Comparison of ENCODE assay signal across 9 mouse cellular contexts in the genomic region with DNA sequence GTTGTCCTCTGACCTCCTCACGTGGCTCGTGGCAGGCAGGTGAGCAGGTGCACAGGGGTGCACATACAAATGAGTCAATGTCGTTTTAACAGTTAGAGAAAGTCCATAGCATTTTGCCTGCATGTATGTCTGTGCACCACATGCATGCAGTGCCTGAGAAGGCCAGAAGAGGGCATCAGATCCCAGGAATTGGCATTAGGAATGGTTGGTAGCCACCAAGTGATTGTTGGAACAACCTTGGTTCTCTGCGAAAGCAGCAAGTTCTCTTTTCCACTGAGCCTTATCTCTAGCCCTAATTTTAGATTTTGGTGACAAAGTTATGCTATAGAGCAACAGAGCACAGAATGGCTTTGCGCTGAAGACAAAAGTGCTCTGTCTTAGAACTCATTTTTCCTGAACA. TPM values are rescaled to one million over a fixed set of nuclear protein-coding genes. Genes with fewer than 3 reads are reported as not detected.
DNase-seq lines count a peak whose midpoint lies in the region; ATAC-seq and TF ChIP-seq lines count a peak whose summit lies in the region.
"Had no signal": no experiment of that assay in that cellular context is flagged by ENCODE, and none has a peak within 500 bp of the region (broad histone marks: within the 10 kb centered on the region; RNA-seq: fewer than 3 reads in every experiment).

No protein-coding gene starts in this region.

- H3K36me3 ChIP-seq in midbrain, embryonic 11.5 days (ENCODE audit: control insufficient read depth, insufficient read depth, low read length): peaks cover 10% of the 10 kb centered on the region; the same call in 1 of the 2 replicates
- peaks cover 53% of the 10 kb centered on the region for H3K36me3 ChIP-seq in midbrain, embryonic 13.5 days
- H3K36me3 ChIP-seq in forebrain, embryonic 14.5 days (ENCODE audit: control insufficient read depth, insufficient read depth, low read length): peaks cover 36% of the 10 kb centered on the region
- peaks cover 41% of the 10 kb centered on the region for H3K36me3 ChIP-seq in kidney, postnatal 0 days (ENCODE audit: insufficient read depth, low read length)
- peaks cover 18% of the 10 kb centered on the region for H3K36me3 ChIP-seq in liver, postnatal 0 days (replicated peaks; ENCODE audit: insufficient read depth, low read length)

- peak; percentile 90 for DNase-seq in midbrain, embryonic 11.5 days (ENCODE audit: low spot score, missing footprints)
- DNase-seq in adrenal gland, postnatal 10 days: peak; percentile 85
- DNase-seq in forebrain, embryonic 14.5 days (ENCODE audit: low spot score): peak; percentile 74
- peak; percentile 70 for DNase-seq in kidney, postnatal 0 days (ENCODE audit: low spot score)
- peak; percentile 77 for DNase-seq in liver, postnatal 0 days
- peak; percentile 80 for DNase-seq in right cerebral cortex, postnatal 4 days
- DNase-seq in Muller cell, postnatal 12 days (ENCODE audit: inconsistent ontology term): no peak

- H3K4me3 ChIP-seq in midbrain, embryonic 11.5 days (ENCODE audit: low read depth, low read length): no peak overlapping the region
- H3K4me3 ChIP-seq in midbrain, embryonic 13.5 days (replicated peaks): no peak overlapping the region
- H3K4me3 ChIP-seq in forebrain, embryonic 14.5 days (ENCODE audit: low read depth, low read length): no peak overlapping the region
- no peak overlapping the region for H3K4me3 ChIP-seq in kidney, postnatal 0 days (replicated peaks; ENCODE audit: low read depth, low read length)
- H3K4me3 ChIP-seq in liver, postnatal 0 days (ENCODE audit: low read depth, low read length): no peak overlapping the region
- H3K4me3 ChIP-seq: hindbrain, embryonic 15.5 days had no signal

- no peak overlapping the region for H3K9ac ChIP-seq in midbrain, embryonic 11.5 days (ENCODE audit: low read length)
- H3K9ac ChIP-seq in midbrain, embryonic 13.5 days (replicated peaks): no peak overlapping the region
- no peak overlapping the region for H3K9ac ChIP-seq in forebrain, embryonic 14.5 days (ENCODE audit: low read length)
- no peak overlapping the region for H3K9ac ChIP-seq in kidney, postnatal 0 days (ENCODE audit: low read depth, low read length)
- no peak overlapping the region for H3K9ac ChIP-seq in liver, postnatal 0 days (replicated peaks)
- H3K9ac ChIP-seq: hindbrain, embryonic 15.5 days had no signal

- H3K27me3 ChIP-seq in midbrain, embryonic 11.5 days (ENCODE audit: control insufficient read depth, insufficient read depth, low read length): no peaks in the 10 kb centered on the region
- H3K27me3 ChIP-seq in midbrain, embryonic 13.5 days: no peaks in the 10 kb centered on the region
- H3K27me3 ChIP-seq in forebrain, embryonic 14.5 days (replicated peaks; ENCODE audit: control insufficient read depth, insufficient read depth, low read length): no peaks in the 10 kb centered on the region
- H3K27me3 ChIP-seq in kidney, postnatal 0 days (ENCODE audit: insufficient read depth, low read length): no peaks in the 10 kb centered on the region
- H3K27me3 ChIP-seq in liver, postnatal 0 days (ENCODE audit: insufficient read depth, low read length): no peaks in the 10 kb centered on the region
- H3K27me3 ChIP-seq: hindbrain, embryonic 15.5 days had no signal

- no peak for ATAC-seq in midbrain, embryonic 11.5 days (ENCODE audit: low FRiP score)
- ATAC-seq in midbrain, embryonic 13.5 days: no peak
- ATAC-seq in forebrain, embryonic 14.5 days: no peak
- no peak for ATAC-seq in kidney, postnatal 0 days (replicated peaks; ENCODE audit: low FRiP score, low read depth)
- ATAC-seq in liver, postnatal 0 days: no peak

- WGBS in midbrain, embryonic 11.5 days: 74% methylated on average over 5 of the region's 5 CpGs
- 79% methylated on average over 5 of the region's 5 CpGs for WGBS in midbrain, embryonic 13.5 days
- 76% methylated on average over 5 of the region's 5 CpGs for WGBS in forebrain, embryonic 14.5 days
- WGBS in kidney, postnatal 0 days: 78% methylated on average over 5 of the region's 5 CpGs
- 65% methylated on average over 5 of the region's 5 CpGs for WGBS in liver, postnatal 0 days (ENCODE audit: insufficient replicate concordance)

- no peaks in the 10 kb centered on the region for H3K9me3 ChIP-seq in midbrain, embryonic 11.5 days (ENCODE audit: control insufficient read depth, low read length)
- H3K9me3 ChIP-seq in midbrain, embryonic 13.5 days: no peaks in the 10 kb centered on the region
- H3K9me3 ChIP-seq in forebrain, embryonic 14.5 days (replicated peaks; ENCODE audit: control insufficient read depth, low read length): no peaks in the 10 kb centered on the region
- no peaks in the 10 kb centered on the region for H3K9me3 ChIP-seq in kidney, postnatal 0 days (replicated peaks; ENCODE audit: low read length)
- no peaks in the 10 kb centered on the region for H3K9me3 ChIP-seq in liver, postnatal 0 days (ENCODE audit: low read length)
- H3K9me3 ChIP-seq: hindbrain, embryonic 15.5 days had no signal

- H3K4me2 ChIP-seq in midbrain, embryonic 11.5 days: no peak overlapping the region
- no peak overlapping the region for H3K4me2 ChIP-seq in midbrain, embryonic 13.5 days (replicated peaks)
- H3K4me2 ChIP-seq in forebrain, embryonic 14.5 days (ENCODE audit: low read length): no peak overlapping the region
- no peak overlapping the region for H3K4me2 ChIP-seq in kidney, postnatal 0 days (ENCODE audit: low read length)
- H3K4me2 ChIP-seq in liver, postnatal 0 days (ENCODE audit: low read depth, low read length): no peak overlapping the region
- H3K4me2 ChIP-seq: hindbrain, embryonic 15.5 days had no signal

- TF ChIP-seq EP300 in liver, postnatal 0 days (IDR thresholded peaks at IDR 0.05; ENCODE audit: low read depth): no peak

- no peak overlapping the region for H3K27ac ChIP-seq in midbrain, embryonic 11.5 days (ENCODE audit: low read depth, low read length)
- H3K27ac ChIP-seq in midbrain, embryonic 13.5 days: no peak overlapping the region
- H3K27ac ChIP-seq in forebrain, embryonic 14.5 days (ENCODE audit: low read depth, low read length): no peak overlapping the region
- no peak overlapping the region for H3K27ac ChIP-seq in kidney, postnatal 0 days
- no peak overlapping the region for H3K27ac ChIP-seq in liver, postnatal 0 days (ENCODE audit: low read depth)
- H3K27ac ChIP-seq: hindbrain, embryonic 15.5 days had no signal

- peak; percentile 92 for TF ChIP-seq CTCF in kidney, postnatal 0 days (IDR thresholded peaks at IDR 0.05; ENCODE audit: low read depth)
- peak; percentile 89 for TF ChIP-seq CTCF in liver, postnatal 0 days (IDR thresholded peaks at IDR 0.05; ENCODE audit: low read depth)

- no peaks in the 10 kb centered on the region for H3K4me1 ChIP-seq in midbrain, embryonic 11.5 days (ENCODE audit: control insufficient read depth, insufficient read depth, low read length)
- H3K4me1 ChIP-seq in midbrain, embryonic 13.5 days (replicated peaks): no peaks in the 10 kb centered on the region
- H3K4me1 ChIP-seq in forebrain, embryonic 14.5 days (ENCODE audit: control insufficient read depth, insufficient read depth, low read length): no peaks in the 10 kb centered on the region
- no peaks in the 10 kb centered on the region for H3K4me1 ChIP-seq in kidney, postnatal 0 days (replicated peaks; ENCODE audit: insufficient read depth, low read length)
- H3K4me1 ChIP-seq in liver, postnatal 0 days (ENCODE audit: insufficient read depth): no peaks in the 10 kb centered on the region
- H3K4me1 ChIP-seq: hindbrain, embryonic 15.5 days had no signal

RNA-seq across cellular contexts. Expression of a gene that starts 16.7 kb away (rescaled TPM):
- polyA plus RNA-seq in midbrain, embryonic 11.5 days (2014; fragmentation: Nextera tagmentation; extraction: Ambion mirVana): 6.8 and 7.0 TPM in 2 replicates
- 7.5 and 7.7 TPM in 2 replicates for polyA plus RNA-seq in midbrain, embryonic 13.5 days (2015; fragmentation: Nextera tagmentation; extraction: Ambion mirVana)
- total RNA-seq in adrenal gland, postnatal 10 days (2021): 10 to 100 TPM in 1 of 2 experiments, 1 to 10 TPM in 1; 7.9 to 10.7 TPM
- 2.4 and 4.4 TPM in 2 replicates for polyA plus RNA-seq in forebrain, embryonic 14.5 days (2014; fragmentation: Nextera tagmentation; extraction: Ambion mirVana)
- 6.4 and 7.7 TPM in 2 replicates for polyA plus RNA-seq in kidney, postnatal 0 days (2015; fragmentation: Nextera tagmentation; extraction: Ambion mirVana)
- 1.5 and 1.8 TPM in 2 replicates for polyA plus RNA-seq in liver, postnatal 0 days (2015; fragmentation: Nextera tagmentation; extraction: Ambion mirVana)
